Mouse (Mus musculus) heart, postnatal 14 days (tissue): ENCODE measurements around the gene Rrnad1. TPM values are rescaled to one million over a fixed set of nuclear protein-coding genes. Genes with fewer than 3 reads are reported as not detected.
"Not testable (repeated sequence)": the region's sequence is repeated elsewhere in the genome, so short reads cannot be mapped to it uniquely, and the experiment has no call there.

Source experiments
- DNase-seq, 2 experiments: peaks; one replicate each; pipeline ENCODE4 v3.0.0; 2021 to 2022
- intact Hi-C: fragments of 180-260 bp; cut with DNase I; formaldehyde crosslinking; loops from one replicate; pipeline ENCODE4 v1.15.1; 2025
- total RNA-seq, 2 experiments: library from RNA; stranded (reverse); gene quantifications; 2 replicates each; pipeline ENCODE4 v1.2.3; 2021

Rrnad1 gene
- total RNA-seq, 2 experiments from 2014 or later = 6.9 to 8.5 TPM

GRCm38 (mm10) chr3:87891481-87891880, 39.0 kb downstream of the Rrnad1 start:
- no peak for DNase-seq
- intact Hi-C loops = no loop called here

- intact Hi-C loops = loop anchor here (5.0 kb wide), 1 partner anchor 40 kb away; no protein-coding TSS in a partner anchor
These were observed 43.1 kb downstream of the Rrnad1 start for GRCm38 (mm10) chr3:87887400-87887799.

GRCm38 (mm10) chr3:87886416-87886815, 44.1 kb downstream of the Rrnad1 start:
- no peak for DNase-seq
- intact Hi-C loops = loop anchor here (1.0 to 5.0 kb wide), 2 partner anchors 20 to 41 kb away; partner anchors contain the start of gene Hdgf

More at GRCm38 (mm10) chr3:87887400-87887799, 43.1 kb downstream of the Rrnad1 start:
- DNase-seq = not testable (repeated sequence)

GRCm38 (mm10) chr3:87886004-87886365, 44.5 kb downstream of the Rrnad1 start:
- DNase-seq = peak; percentile 31 to 37
- intact Hi-C loops = loop anchor here (1.0 to 5.0 kb wide), 2 partner anchors 20 to 41 kb away; partner anchors contain the start of gene Hdgf

- intact Hi-C loops = loop anchor here (1.0 to 5.0 kb wide), 2 partner anchors 21 to 42 kb away; partner anchors contain the start of gene Hdgf
- DNase-seq = peak; percentile 85
These were observed 45.1 kb downstream of the Rrnad1 start, which contains the start of gene Prcc for GRCm38 (mm10) chr3:87885281-87886003. TSS of gene Prcc (minus strand) at chr3:87885608.

- intact Hi-C loops = loop anchor here (5.0 kb wide), 1 partner anchor 43 kb away; no protein-coding TSS in a partner anchor
- DNase-seq = peak; percentile 40 to 49
These were observed 45.7 kb downstream of the Rrnad1 start for GRCm38 (mm10) chr3:87884708-87885251.

- intact Hi-C loops = no loop called here
- DNase-seq = no peak
These were observed 46.2 kb downstream of the Rrnad1 start for GRCm38 (mm10) chr3:87884291-87884690.

GRCm38 (mm10) chr3:87877730-87878129, 52.8 kb downstream of the Rrnad1 start:
- DNase-seq = no peak
- intact Hi-C loops = no loop called here

Other genes starting within 250 kb of the Rrnad1 start
- gene Lrrc71, start 182.1 kb downstream of the Rrnad1 start, total RNA-seq = under 1 TPM; 0.44 to 0.48 TPM
- under 1 TPM; 0.29 to 0.31 TPM for gene Ntrk1, start 135.6 kb downstream of the Rrnad1 start, total RNA-seq
- under 1 TPM; 0.24 TPM for gene Insrr, start 133.8 kb downstream of the Rrnad1 start, total RNA-seq
- gene Pear1, start 106.4 kb downstream of the Rrnad1 start, total RNA-seq = 10 to 100 TPM; 25.5 to 32.4 TPM
- gene Sh2d2a, start 84.0 kb downstream of the Rrnad1 start, total RNA-seq = 1 to 10 TPM in 1 of 2 experiments, under 1 TPM in 1; 0.14 to 2.2 TPM
- 10 to 100 TPM; 47.8 to 49.3 TPM for gene Prcc, start 45.1 kb downstream of the Rrnad1 start, total RNA-seq
- gene Hdgf, start 24.4 kb downstream of the Rrnad1 start, total RNA-seq = 10 to 100 TPM; 88.2 to 91.9 TPM
- gene Mrpl24, start 11.2 kb downstream of the Rrnad1 start, total RNA-seq = 10 to 100 TPM; 65.8 to 71.0 TPM
- gene Isg20l2, start 403 bp downstream of the Rrnad1 start, total RNA-seq = 10 to 100 TPM; 15.7 TPM
- under 1 TPM; 0.31 to 0.56 TPM for gene Crabp2, start 17.9 kb upstream of the Rrnad1 start, total RNA-seq
- gene Nes, start 40.4 kb upstream of the Rrnad1 start, total RNA-seq = 10 to 100 TPM; 32.5 to 39.0 TPM
- under 1 TPM; 0.15 to 0.29 TPM for gene Bcan, start 69.5 kb upstream of the Rrnad1 start, total RNA-seq
- not detected for gene Hapln2, start 96.9 kb upstream of the Rrnad1 start, total RNA-seq
- 1 to 10 TPM; 6.6 to 9.0 TPM for gene Gpatch4, start 112.4 kb upstream of the Rrnad1 start, total RNA-seq
- gene Naxe, start 127.8 kb upstream of the Rrnad1 start, total RNA-seq = 10 to 100 TPM; 61.0 to 61.1 TPM
- not detected for gene Ttc24, start 147.6 kb upstream of the Rrnad1 start, total RNA-seq
- 1 to 10 TPM; 3.8 to 7.2 TPM for gene Iqgap3, start 151.3 kb upstream of the Rrnad1 start, total RNA-seq
- 100 to 1,000 TPM; 128 to 130 TPM for gene Mef2d, start 211.7 kb upstream of the Rrnad1 start, total RNA-seq